Mouse (Mus musculus) heart, postnatal 0 days (tissue): Measurements from ENCODE around the gene Adcy1.

ENCODE experiments used
- CTCF ChIP-seq: IDR thresholded peaks from 2 replicates; pipeline ENCODE4 v1.5.1; 2016; ENCODE audit warnings: antibody characterized with exemption, control low read depth, low read depth
- EP300 ChIP-seq: IDR thresholded peaks from 2 replicates; pipeline ENCODE4 v1.6.1; 2016; ENCODE audit warnings: antibody characterized with exemption, low read depth

- TF ChIP-seq CTCF (peak; percentile 53), EP300 (no peak)
Measured at GRCm38 (mm10) chr11:7215703-7216102, 152.4 kb downstream of the Adcy1 start.
